Mouse (Mus musculus) heart, postnatal 4 days (tissue): ENCODE measurements around the gene Man2a1. TPM values are rescaled to one million over a fixed set of nuclear protein-coding genes. Genes with fewer than 3 reads are reported as not detected.

Experiments
- DNase-seq: peaks from one replicate; pipeline ENCODE4 v3.0.0; 2021
- total RNA-seq, 2 experiments: library from RNA; stranded (reverse); gene quantifications; 2 replicates each; pipeline ENCODE4 v1.2.3; 2021

Gene Man2a1
- total RNA-seq, 2 experiments from 2014 or later = 30.7 to 31.0 TPM

- DNase-seq = no peak
Measured at GRCm38 (mm10) chr17:64763491-64763890, 163.0 kb downstream of the Man2a1 start.

GRCm38 (mm10) chr17:64764175-64765122 lies 163.9 kb downstream of the Man2a1 start:
- no peak for DNase-seq

GRCm38 (mm10) chr17:64765286-64765685 lies 164.8 kb downstream of the Man2a1 start:
- no peak for DNase-seq

- no peak for DNase-seq
Measured at GRCm38 (mm10) chr17:64766507-64766906, 166.0 kb downstream of the Man2a1 start.

- no peak for DNase-seq
Measured at GRCm38 (mm10) chr17:64770277-64770676, 169.7 kb downstream of the Man2a1 start.

- DNase-seq = no peak
Measured at GRCm38 (mm10) chr17:64772611-64773010, 172.1 kb downstream of the Man2a1 start.

- no peak for DNase-seq
Measured at GRCm38 (mm10) chr17:64774218-64774617, 173.7 kb downstream of the Man2a1 start.

GRCm38 (mm10) chr17:64778300-64778699 lies 177.8 kb downstream of the Man2a1 start:
- no peak for DNase-seq

- no peak for DNase-seq
Measured at GRCm38 (mm10) chr17:64778756-64779155, 178.2 kb downstream of the Man2a1 start.

- DNase-seq = no peak
Measured at GRCm38 (mm10) chr17:64780753-64781490, 180.4 kb downstream of the Man2a1 start.

- DNase-seq = no peak
Measured at GRCm38 (mm10) chr17:64782307-64782706, 181.8 kb downstream of the Man2a1 start.

GRCm38 (mm10) chr17:64785961-64786360 lies 185.4 kb downstream of the Man2a1 start:
- no peak for DNase-seq

GRCm38 (mm10) chr17:64788301-64788700 lies 187.8 kb downstream of the Man2a1 start:
- DNase-seq = no peak

GRCm38 (mm10) chr17:64789175-64789574 lies 188.6 kb downstream of the Man2a1 start:
- no peak for DNase-seq

GRCm38 (mm10) chr17:64792076-64792475 lies 191.5 kb downstream of the Man2a1 start:
- DNase-seq = no peak

GRCm38 (mm10) chr17:64792623-64793022 lies 192.1 kb downstream of the Man2a1 start:
- DNase-seq = no peak

GRCm38 (mm10) chr17:64802168-64802955 lies 201.8 kb downstream of the Man2a1 start:
- DNase-seq = no peak

GRCm38 (mm10) chr17:64802956-64803275 lies 202.4 kb downstream of the Man2a1 start:
- no peak for DNase-seq
